Comparison of ENCODE assay signal across 8 mouse cellular contexts in genomic region chr7:139894655-139895557, GRCm38 (mm10). TPM values are rescaled to one million over a fixed set of nuclear protein-coding genes. Genes with fewer than 3 reads are reported as not detected.
DNase-seq lines count a peak whose midpoint lies in the region; ATAC-seq and TF ChIP-seq lines count a peak whose summit lies in the region.

Kndc1 (plus strand) TSS chr7:139894696.

- DNase-seq in gastrocnemius, adult 2 months: peak; percentile 62
- DNase-seq in gastrocnemius, adult 18-20 months (ENCODE audit: low spot score): no peak
- DNase-seq in adrenal gland, postnatal 25 days: peak; percentile 64
- peak; percentile 29 for DNase-seq in forebrain, embryonic 10.5 days (ENCODE audit: extremely low spot score, low spot score)
- peak; percentile 75 to 86 for DNase-seq in left cerebral cortex, postnatal 36 days (ENCODE audit: low spot score in 2 of 2)
- DNase-seq in thymus, postnatal 10 days (ENCODE audit: low spot score in 2 of 2): no peak

- TF ChIP-seq CTCF in gastrocnemius, adult 2 months (IDR thresholded peaks at IDR 0.05): no peak

- H3K27me3 ChIP-seq in forebrain, embryonic 10.5 days (ENCODE audit: poor library complexity, severe bottlenecking): peaks cover 83% of the 10 kb centered on the region
- peaks cover 42% of the 10 kb centered on the region for H3K27me3 ChIP-seq in hindbrain, embryonic 12.5 days
- H3K27me3 ChIP-seq in neural tube, embryonic 13.5 days: peaks cover 48% of the 10 kb centered on the region

- peaks cover 12% of the 10 kb centered on the region for H3K4me1 ChIP-seq in forebrain, embryonic 10.5 days
- H3K4me1 ChIP-seq in hindbrain, embryonic 12.5 days: peaks cover 13% of the 10 kb centered on the region
- peaks cover 20% of the 10 kb centered on the region for H3K4me1 ChIP-seq in neural tube, embryonic 13.5 days (replicated peaks)

- H3K9ac ChIP-seq in hindbrain, embryonic 12.5 days: peak within 1 kb of the TSS; percentile 69
- peak within 1 kb of the TSS; percentile 75 for H3K9ac ChIP-seq in neural tube, embryonic 13.5 days

- peak within 1 kb of the TSS; percentile 92 for H3K4me2 ChIP-seq in hindbrain, embryonic 12.5 days (replicated peaks)
- H3K4me2 ChIP-seq in neural tube, embryonic 13.5 days: peak within 1 kb of the TSS; percentile 82

- WGBS in forebrain, embryonic 10.5 days: under 1% methylated on average over 50 of the region's 50 CpGs
- 1% methylated on average over 50 of the region's 50 CpGs for WGBS in hindbrain, embryonic 12.5 days
- 1% methylated on average over 50 of the region's 50 CpGs for WGBS in neural tube, embryonic 13.5 days

- no peak within 1 kb of the TSS for H3K27ac ChIP-seq in gastrocnemius, adult 2 months
- H3K27ac ChIP-seq in forebrain, embryonic 10.5 days: peak within 1 kb of the TSS; percentile 0; the same call in 1 of the 2 replicates
- no peak within 1 kb of the TSS for H3K27ac ChIP-seq in hindbrain, embryonic 12.5 days
- H3K27ac ChIP-seq in neural tube, embryonic 13.5 days (replicated peaks): no peak within 1 kb of the TSS

- intact Hi-C loops in gastrocnemius, adult 2 months (cut with DNase I): no loop called here
- intact Hi-C loops in left cerebral cortex, postnatal 36 days (cut with DNase I): no loop called here

- peak; percentile 78 for ATAC-seq in hindbrain, embryonic 12.5 days (ENCODE audit: low FRiP score)
- ATAC-seq in neural tube, embryonic 13.5 days (ENCODE audit: low read depth): peak; percentile 86

- peak within 1 kb of the TSS; percentile 65 for H3K4me3 ChIP-seq in gastrocnemius, adult 2 months
- H3K4me3 ChIP-seq in forebrain, embryonic 10.5 days: peak within 1 kb of the TSS; percentile 60
- H3K4me3 ChIP-seq in hindbrain, embryonic 12.5 days: peak within 1 kb of the TSS; percentile 53
- H3K4me3 ChIP-seq in neural tube, embryonic 13.5 days: peak within 1 kb of the TSS; percentile 57

- H3K9me3 ChIP-seq in forebrain, embryonic 10.5 days: no peaks in the 10 kb centered on the region
- no peaks in the 10 kb centered on the region for H3K9me3 ChIP-seq in hindbrain, embryonic 12.5 days (replicated peaks)
- no peaks in the 10 kb centered on the region for H3K9me3 ChIP-seq in neural tube, embryonic 13.5 days

- H3K36me3 ChIP-seq in forebrain, embryonic 10.5 days (replicated peaks): no peaks in the 10 kb centered on the region
- H3K36me3 ChIP-seq in hindbrain, embryonic 12.5 days: no peaks in the 10 kb centered on the region
- H3K36me3 ChIP-seq in neural tube, embryonic 13.5 days: no peaks in the 10 kb centered on the region

RNA-seq across cellular contexts. Expression of gene Kndc1, which starts in this region (rescaled TPM):
- total RNA-seq in gastrocnemius, adult 2 months (2021): not detected
- not detected for total RNA-seq in gastrocnemius, adult 18-20 months (2021)
- total RNA-seq in adrenal gland, postnatal 25 days (2021): 0.57 and 1.1 TPM in 2 replicates
- polyA plus RNA-seq in forebrain, embryonic 10.5 days (2016; fragmentation: Nextera tagmentation; extraction: Ambion mirVana): 0.26 and 0.33 TPM in 2 replicates
- 3.5 and 3.8 TPM in 2 replicates for polyA plus RNA-seq in hindbrain, embryonic 12.5 days (2016; fragmentation: Nextera tagmentation; extraction: Ambion mirVana)
- total RNA-seq in left cerebral cortex, postnatal 36 days (2021): 10 to 100 TPM; 70.1 to 70.2 TPM
- polyA plus RNA-seq in neural tube, embryonic 13.5 days (2015; fragmentation: Nextera tagmentation; extraction: Ambion mirVana): 5.8 and 6.0 TPM in 2 replicates

Comparison
In these comparisons a context has a peak if more than half of its experiments do, and no peak if none do; other contexts are left out.
1. RNA of gene Kndc1 (total RNA-seq): 70.1 to 70.2 TPM in left cerebral cortex, postnatal 36 days; 0.57 to 1.1 TPM in adrenal gland, postnatal 25 days, not detected in gastrocnemius, adult 18-20 months and not detected in gastrocnemius, adult 2 months; every median in the first group is over 10 times any median in the second.
2. Peak in DNase-seq and H3K4me3 ChIP-seq in gastrocnemius, adult 2 months; RNA of the gene not detected or under 1 TPM.
3. Peak in DNase-seq, H3K4me3 ChIP-seq and H3K27ac ChIP-seq in forebrain, embryonic 10.5 days; RNA of the gene not detected or under 1 TPM.
4. DNase-seq: peak in adrenal gland, postnatal 25 days (single experiment) and left cerebral cortex, postnatal 36 days (2 of 2); none in gastrocnemius, adult 18-20 months (single experiment) and thymus, postnatal 10 days (0 of 2).
5. Peak in every context shown above with its lines, with median percentiles within 50 percentile points of each other: H3K4me3 ChIP-seq.